Mouse (Mus musculus) brain, embryonic 14.5 days (tissue): ENCODE data around the gene Hist1h2ab. TPM values are rescaled to one million over a fixed set of nuclear protein-coding genes. Genes with fewer than 3 reads are reported as not detected.

Source experiments
- DNase-seq: peaks from one replicate; pipeline ENCODE4 v3.0.0-alpha.2; 2011; ENCODE audit warnings: low read depth
- CTCF ChIP-seq: fragments of 200-500 bp; IDR thresholded peaks from 2 replicates; pipeline ENCODE4 v1.5.1; 2012; ENCODE audit warnings: inconsistent platforms, mild to moderate bottlenecking, moderate library complexity, borderline replicate concordance; ENCODE audit not compliant: insufficient read depth, insufficient read length; ENCODE audit errors: extremely low read depth
- POLR2A ChIP-seq: fragments of 200-500 bp; IDR thresholded peaks from 2 replicates; pipeline ENCODE4 v1.6.1; 2012; ENCODE audit warnings: mild to moderate bottlenecking, inconsistent platforms, borderline replicate concordance; ENCODE audit not compliant: poor library complexity, insufficient read depth, insufficient read length, severe bottlenecking; ENCODE audit errors: extremely low read depth
- polyA plus RNA-seq: library from polyadenylated mRNA; depleted of rRNA; stranded (reverse); fragments of >200 nt; gene quantifications from 2 replicates; pipeline ENCODE4 v1.2.3, GENCODE M21; 2012

Hist1h2ab gene
- polyA plus RNA-seq, 1 experiment, result 49.9 TPM

DNA sequence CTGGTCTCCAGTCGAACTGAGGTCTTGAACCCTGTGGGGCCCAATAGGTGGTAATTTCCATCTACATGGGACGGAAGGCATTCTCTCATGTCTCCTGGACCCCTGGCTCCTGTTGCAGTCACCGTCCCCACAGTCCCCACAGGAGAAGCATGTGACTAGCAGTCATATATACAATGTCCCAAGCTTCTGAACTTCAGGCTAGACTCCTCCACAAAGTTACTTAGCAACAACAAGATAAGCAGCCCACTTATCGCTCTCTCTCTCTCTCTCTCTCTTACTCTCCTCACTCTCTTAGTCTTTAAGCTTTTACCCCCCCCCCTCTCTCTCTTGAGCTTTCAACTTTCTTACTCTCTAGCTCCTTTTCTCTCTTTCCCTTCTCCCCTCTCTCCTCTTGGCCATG, 26.7 kb upstream of the Hist1h2ab start:
- no peak for DNase-seq
- TF ChIP-seq POLR2A, result no peak
- no peak for TF ChIP-seq CTCF

DNA sequence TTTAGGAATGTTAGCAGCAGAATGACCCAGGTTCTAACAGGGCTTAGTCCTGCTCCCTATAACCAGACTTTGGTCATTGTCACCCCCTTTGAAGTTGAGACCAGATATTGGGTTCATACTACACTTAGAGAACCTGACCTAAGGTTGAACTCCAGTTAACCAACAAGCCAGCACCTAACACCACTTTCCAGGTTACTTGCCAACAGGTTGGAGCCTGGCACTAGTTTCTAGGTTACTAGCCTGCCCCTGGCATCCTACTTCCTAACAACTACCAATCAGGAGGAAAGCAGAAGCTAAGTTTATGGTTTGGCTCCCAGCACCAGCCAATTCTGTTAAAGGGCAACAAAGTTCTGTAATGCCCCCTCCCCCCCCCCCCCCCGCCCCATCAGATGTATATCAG, 25.7 kb upstream of the Hist1h2ab start:
- DNase-seq, result no peak
- TF ChIP-seq POLR2A, result no peak
- no peak for TF ChIP-seq CTCF

DNA sequence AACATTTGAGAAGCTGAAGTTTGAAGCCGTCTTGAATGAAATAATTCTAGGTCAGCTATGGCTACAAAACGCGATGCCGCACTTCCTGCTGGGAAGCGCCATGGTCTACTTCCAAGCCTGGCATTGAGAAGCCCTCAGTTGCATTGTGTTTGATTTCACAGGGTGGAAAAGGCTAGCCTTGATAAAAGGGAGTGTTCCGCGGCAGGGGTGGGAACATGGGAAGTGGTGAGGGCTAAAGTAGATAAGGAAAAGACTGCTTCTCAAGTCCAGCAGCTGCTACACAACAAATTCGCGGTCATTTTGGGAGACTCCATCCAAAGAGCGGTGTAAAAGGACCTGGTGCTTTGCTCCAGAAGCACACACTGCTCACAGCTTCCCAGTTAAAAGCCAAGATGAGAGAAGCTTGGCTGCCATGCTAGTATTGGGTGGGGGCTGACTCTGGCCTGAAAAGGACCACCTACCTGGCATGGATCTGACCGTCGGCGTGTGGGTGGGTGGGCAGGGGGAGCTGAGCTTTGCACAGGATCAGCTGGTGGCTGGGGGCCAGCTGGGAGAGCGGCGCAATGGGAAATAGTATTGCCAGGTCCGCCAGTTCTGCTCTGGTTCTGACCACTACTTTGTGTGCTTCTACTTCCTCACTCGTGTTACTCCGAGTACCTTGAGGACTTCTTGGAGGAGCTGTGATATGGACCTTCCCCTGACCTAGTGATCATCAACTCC, 22.3 kb upstream of the Hist1h2ab start:
- DNase-seq, result no peak
- TF ChIP-seq POLR2A (no peak), CTCF (no peak)

DNA sequence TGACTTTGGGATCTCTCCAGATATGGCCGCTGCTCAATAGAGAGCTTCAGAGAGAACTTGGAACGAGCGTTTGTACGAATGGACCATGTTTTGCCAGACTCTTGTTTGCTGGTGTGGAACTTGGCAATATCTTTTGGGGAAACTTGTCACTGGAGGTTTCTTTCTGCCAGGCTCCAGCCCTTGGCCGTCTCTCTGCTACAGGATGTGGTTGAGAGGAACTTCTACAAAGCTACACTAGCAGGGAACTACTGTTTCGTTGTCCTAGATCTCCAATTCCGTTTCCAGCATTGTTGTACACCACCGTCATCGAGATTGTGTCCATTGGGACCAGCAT, 21.8 kb upstream of the Hist1h2ab start:
- no peak for DNase-seq
- no peak for TF ChIP-seq POLR2A
- no peak for TF ChIP-seq CTCF

DNA sequence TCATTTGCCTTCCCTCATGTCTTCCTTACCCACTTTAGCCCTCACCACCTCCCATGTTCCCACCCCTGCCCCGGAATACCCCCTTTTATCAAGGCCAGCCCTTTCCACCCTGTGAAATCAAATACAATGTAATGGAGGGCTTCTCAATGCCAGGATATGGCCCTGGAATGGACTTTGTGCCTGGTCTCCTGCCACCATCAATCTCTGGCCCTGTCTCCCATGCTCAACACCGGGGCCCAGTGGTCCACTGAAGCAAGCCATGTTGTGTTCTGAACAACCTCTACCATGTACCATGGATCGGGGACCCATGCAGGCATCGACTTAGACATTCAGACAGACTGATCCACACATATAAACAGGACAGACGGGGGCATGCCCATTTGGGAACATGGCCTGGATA, 21.2 kb upstream of the Hist1h2ab start:
- TF ChIP-seq CTCF (no peak), POLR2A (no peak)
- no peak for DNase-seq

DNA sequence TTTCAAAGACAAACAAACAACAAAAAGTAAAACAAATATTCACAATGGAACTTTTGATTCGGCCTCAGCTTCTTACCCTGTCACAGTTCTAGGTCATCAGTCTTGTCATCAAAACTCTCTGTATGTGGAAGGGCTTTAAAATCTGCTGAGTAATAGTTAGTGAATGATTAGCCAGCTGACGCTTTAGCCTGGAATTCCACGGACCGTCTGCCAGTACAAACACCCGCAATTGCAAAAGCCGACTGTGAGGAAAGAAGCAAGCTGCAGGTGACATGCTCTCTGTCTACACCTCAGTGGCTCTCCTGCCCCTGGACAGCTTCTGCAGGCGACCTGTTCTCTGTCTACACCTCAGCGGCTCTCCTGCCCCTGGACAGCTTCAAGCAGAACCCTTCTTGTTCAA, 20.4 kb upstream of the Hist1h2ab start:
- DNase-seq, result no peak
- no peak for TF ChIP-seq POLR2A
- no peak for TF ChIP-seq CTCF

DNA sequence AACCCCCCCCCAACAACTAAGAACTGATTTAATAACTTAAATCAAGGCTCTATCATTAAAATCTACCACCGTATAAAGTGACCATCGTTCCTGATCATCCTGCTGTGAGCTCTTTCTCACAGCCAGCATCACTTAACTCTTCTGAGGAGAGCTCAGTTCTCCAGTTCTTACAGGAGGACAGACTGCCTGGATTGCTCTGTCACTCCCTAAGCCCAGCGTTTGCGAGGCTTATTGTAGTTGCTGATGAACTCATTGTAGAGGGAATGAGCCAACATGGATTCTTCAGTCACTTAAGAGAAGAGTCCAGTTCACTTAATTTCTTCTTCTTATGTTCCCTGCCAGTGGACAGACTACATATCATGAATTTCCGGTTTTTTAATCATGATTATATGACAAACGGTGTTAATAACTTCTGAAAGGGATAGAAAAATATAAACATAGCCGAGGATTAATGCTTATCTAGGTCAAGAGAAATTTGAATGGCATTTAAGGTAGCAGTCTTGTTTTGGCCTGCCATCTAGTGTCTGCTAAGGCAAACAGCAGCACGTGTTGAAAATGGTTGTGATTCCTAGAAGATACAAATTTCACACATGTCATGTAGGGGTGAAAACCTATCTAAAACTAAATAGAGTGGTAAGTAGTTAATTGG, 18.6 kb upstream of the Hist1h2ab start:
- peak; percentile 75; the same call in 1 of the 2 replicates for TF ChIP-seq CTCF
- no peak for TF ChIP-seq POLR2A
- peak; percentile 77 for DNase-seq

DNA sequence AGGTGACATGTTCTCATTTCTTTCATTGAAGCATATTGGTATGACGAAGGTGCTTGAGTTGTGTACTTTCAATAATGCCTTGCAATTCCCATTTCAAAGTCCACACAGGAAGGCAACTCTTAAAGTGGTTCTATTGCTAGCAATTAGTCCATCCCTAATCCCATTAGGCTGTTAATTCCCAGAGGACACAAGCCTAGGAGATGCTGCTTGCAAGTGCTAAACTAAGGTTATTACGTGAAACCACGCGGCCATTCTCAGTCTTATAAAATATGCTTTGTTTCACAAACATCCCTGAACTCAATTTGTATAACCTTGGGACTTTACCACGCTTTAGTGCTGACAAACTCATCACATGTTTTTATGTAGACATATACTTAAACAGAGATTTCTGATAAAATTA, 13.8 kb upstream of the Hist1h2ab start:
- DNase-seq, result no peak

DNA sequence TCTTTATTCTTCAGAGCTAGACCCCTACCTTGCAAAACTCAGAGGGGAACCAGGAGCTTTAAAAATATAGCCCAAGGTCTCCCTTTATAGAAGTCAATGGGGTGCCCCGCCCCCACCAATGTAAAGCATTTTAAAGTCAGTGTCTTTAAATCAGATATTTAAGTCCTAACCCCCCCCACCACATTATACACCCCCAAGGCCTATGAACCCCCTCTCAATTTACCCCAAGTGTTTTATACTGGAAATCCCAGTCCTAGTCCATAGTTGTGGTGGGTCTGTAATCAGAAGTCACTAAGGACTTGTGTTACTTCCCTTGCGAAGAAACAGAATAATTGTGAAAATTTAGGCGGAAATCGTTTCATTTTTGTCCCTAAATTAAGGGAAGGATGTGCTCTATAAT, 12.9 kb upstream of the Hist1h2ab start:
- TF ChIP-seq CTCF (no peak), POLR2A (no peak)
- DNase-seq, result no peak

More for the DNA sequence above, 13.8 kb upstream of the Hist1h2ab start:
- TF ChIP-seq POLR2A (no peak), CTCF (no peak)

DNA sequence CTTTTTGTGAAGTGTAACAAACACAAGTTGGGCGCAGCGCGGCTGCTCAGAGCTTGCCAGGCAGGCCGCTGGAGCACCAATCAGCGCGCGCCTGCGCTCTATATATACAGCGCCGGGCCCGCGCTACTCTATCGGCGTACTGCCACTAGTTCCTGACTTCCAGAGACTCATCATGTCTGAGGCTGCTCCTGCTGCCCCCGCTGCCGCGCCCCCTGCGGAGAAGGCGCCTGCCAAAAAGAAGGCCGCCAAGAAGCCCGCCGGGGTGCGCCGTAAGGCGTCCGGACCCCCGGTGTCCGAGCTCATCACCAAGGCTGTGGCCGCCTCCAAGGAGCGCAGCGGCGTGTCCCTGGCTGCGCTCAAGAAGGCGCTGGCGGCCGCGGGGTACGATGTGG, 12.3 kb upstream of the Hist1h2ab start, which contains the start of gene Hist1h1c:
Gene Hist1h1c (plus strand): TSS at position 132 of the 392 bp plus-strand sequence.
- DNase-seq, result peak; percentile 97
- TF ChIP-seq POLR2A, result peak; percentile 83; the same call in 1 of the 2 replicates
- TF ChIP-seq CTCF, result no peak

DNA sequence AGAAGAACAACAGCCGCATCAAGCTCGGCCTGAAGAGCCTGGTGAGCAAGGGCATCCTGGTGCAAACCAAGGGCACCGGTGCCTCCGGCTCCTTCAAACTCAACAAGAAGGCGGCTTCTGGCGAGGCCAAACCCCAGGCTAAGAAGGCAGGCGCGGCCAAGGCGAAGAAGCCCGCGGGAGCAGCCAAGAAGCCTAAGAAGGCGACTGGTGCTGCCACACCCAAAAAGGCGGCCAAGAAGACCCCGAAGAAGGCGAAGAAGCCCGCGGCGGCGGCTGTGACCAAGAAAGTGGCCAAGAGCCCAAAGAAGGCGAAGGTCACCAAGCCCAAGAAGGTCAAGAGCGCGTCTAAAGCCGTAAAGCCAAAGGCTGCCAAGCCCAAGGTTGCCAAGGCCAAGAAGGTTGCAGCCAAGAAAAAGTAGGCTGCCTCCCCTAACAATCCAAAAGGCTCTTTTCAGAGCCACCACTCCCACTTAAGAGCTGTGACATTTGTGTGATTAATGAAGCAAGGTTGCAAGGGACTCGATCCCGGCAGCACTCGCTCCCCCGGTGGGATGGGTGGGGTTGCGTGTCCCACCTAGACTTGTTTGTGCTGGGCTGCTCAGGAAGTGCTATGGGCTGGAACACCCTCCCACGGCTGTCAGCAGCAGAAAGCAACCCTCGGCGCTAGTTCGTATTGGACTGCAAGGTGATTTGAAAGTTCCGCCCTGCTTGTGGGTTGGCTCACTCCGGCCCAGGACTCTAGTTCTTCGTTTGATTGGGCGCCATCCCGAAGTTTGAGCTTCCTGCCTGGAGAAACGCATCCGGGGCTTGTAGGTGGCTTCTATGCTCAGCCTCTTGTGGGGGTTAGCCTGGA, 11.6 kb upstream of the Hist1h2ab start:
- peak; percentile 98 for DNase-seq

More for the DNA sequence above, 11.6 kb upstream of the Hist1h2ab start:
- TF ChIP-seq POLR2A (peak; percentile 67; the same call in 1 of the 2 replicates), CTCF (no peak)
